Mouse (Mus musculus) NIH3T3 (cell line): ENCODE data around the gene Pex5.
"Not testable (repeated sequence)": the region's sequence is repeated elsewhere in the genome, so short reads cannot be mapped to it uniquely, and the experiment has no call there.

Experiments used
- DNase-seq: peaks from one replicate; pipeline ENCODE4 v3.0.0-alpha.2; 2012; ENCODE audit warnings: low read depth

Gene Pex5

GRCm38 (mm10) chr6:124426604-124427003 is 11.7 kb upstream of the Pex5 start:
- no peak for DNase-seq

- DNase-seq, result no peak
Observed at GRCm38 (mm10) chr6:124425523-124425922, 10.7 kb upstream of the Pex5 start.

GRCm38 (mm10) chr6:124425042-124425441 is 10.2 kb upstream of the Pex5 start:
- DNase-seq, result not testable (repeated sequence)

GRCm38 (mm10) chr6:124424068-124424498 is 9.2 kb upstream of the Pex5 start:
- no peak for DNase-seq

- DNase-seq, result no peak
Observed at GRCm38 (mm10) chr6:124418686-124419085, 3.8 kb upstream of the Pex5 start.

GRCm38 (mm10) chr6:124415347-124416088 is 651 bp upstream of the Pex5 start:
- DNase-seq, result peak; percentile 92

DNA sequence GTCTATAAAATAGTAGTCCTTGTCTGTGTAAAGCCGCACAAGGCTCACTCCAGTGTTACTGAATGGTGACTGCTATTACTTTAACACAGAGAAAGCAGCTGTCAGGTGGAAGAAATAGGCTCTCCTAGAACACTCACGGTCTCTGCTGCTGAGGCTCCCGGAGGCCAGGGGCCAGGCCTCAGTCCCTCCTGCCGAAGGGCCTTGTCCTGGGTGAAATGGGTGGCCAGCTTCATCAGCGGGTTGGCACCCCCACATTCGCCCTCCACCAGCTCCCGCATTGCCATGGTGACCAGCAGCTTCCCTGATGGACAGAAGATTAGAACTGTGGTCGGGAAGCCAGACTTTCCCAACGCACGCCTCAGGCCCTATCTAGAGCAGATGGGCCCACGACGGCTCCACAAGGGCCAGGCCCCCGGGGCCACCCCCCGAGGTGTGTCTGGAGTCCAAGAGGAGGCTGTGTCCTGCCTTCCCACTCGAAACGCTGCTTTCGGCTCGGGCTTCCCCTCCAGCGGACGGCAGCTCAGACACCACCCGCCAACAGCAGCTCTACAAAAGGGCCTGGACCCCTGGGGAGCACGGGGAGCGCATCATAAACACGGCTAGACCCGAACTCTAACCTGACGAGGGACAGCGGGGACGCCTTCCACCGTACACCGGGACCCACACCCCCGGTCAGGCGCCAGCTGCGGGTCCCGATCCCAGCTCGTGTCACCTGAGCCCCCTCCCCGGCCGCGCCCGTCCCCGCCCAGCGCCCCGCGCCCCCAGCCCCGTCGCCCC is 529 bp downstream of the Pex5 start:
- peak; percentile 68 for DNase-seq

DNA sequence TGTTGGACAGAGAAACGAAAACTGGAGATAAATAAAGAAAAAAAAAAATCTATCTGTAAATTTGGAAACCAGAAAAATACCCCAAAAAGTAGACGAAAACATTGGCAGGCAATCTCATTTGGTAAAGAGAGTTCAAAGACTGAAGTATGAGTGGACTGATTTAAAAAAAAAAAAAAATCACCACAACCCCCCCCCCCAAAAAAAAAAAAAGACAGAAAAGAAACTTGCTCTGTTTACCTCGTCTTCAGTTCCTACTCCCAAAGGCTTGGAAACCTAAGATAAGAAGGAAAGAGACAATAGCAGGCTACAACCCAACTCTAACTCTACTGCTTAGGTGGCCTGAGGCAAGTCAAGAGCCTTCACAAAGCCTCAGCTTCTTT is 1.1 kb downstream of the Pex5 start:
- DNase-seq, result no peak

DNA sequence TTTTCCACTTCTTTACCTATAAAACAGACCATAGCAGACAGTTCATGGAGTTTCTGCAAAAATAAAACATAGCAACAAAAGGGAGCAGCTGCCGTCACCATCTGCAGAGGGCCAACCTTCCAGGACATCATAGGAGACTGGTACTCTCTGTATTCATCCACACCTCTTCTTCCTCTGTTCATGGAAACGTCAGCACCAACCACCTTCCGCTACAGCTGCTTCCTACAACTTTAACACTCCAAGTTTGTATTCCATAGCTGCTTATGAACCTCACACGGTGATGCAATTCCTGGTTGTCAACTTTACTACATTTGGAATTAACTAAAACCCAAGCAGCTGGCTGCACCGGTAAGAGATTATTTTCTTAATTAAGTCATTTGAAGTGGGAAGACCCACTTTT is 6.5 kb downstream of the Pex5 start:
- no peak for DNase-seq

DNA sequence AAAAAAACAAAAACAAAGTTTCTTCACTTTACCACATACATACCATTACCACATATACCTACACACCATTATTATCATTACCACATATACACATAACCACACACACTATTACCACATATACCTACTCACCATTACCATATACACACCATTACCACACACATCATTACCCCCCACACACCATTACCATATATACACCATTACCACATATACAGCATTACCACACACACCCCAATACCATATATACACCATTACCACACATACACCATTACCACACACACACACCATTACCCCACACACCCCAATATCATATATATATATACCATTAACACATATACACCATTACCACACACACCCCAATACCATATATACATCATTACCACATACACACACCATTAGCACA is 7.7 kb downstream of the Pex5 start:
- no peak for DNase-seq

DNA sequence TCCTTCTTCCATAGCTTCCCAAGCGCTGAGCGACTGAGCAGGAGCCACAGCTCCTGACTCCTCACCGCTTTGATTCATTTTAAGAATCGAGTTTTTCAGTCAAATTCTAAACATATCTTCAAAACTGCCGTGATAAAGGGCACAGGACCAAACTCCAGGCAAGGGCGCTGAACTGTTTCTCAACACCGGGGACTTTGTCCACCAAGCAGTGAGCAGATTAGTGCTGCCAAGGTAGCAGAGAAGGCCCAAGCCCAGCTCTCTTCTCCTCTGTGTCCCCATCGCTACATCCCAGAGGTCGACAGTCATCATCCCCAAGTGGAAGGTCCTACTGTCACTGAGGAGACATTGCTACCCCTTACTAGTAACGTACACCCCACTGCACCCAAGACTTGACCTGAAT is 8.5 kb downstream of the Pex5 start:
- DNase-seq, result no peak

- no peak for DNase-seq
Observed at GRCm38 (mm10) chr6:124399738-124400137, 15.1 kb downstream of the Pex5 start.

DNA sequence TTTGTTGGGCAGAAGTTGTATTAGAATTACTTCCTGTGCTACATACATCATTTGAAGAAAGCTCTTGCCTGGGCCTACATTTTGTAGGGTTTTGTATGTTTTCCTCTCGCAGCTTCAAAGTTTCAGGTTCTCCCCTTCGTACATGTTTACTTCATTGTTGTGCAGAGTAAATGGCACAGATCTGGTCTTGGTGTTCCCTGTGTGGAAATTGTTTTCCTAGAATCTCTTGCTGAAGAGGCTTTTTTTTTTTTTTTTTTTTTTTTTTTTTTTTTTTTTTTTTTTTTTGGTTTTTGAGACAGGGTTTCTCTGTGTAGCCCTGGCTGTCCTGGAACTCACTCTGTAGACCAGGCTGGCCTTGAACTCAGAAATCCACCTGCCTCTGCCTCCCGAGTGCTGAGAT is 19.9 kb downstream of the Pex5 start:
- DNase-seq, result not testable (repeated sequence)

DNA sequence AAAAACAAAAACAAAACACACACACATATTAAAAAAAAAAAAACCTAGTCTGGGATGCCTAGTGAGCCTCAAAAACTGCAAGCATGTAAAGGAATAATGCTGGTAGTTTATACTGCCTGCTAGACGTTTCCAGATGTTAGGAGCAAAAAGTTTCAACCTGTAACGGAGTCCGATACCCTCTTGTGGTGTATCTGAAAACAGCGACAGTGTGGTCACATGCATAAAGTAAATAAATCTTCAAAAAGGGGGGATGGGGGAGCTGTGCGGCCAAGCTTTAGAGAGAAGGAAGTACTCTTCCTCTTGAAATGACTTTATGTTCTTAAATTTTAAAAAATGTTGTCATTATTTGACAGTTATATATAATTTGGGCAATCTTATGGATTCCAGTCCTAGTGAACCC is 34.7 kb downstream of the Pex5 start:
- DNase-seq, result peak; percentile 40

DNA sequence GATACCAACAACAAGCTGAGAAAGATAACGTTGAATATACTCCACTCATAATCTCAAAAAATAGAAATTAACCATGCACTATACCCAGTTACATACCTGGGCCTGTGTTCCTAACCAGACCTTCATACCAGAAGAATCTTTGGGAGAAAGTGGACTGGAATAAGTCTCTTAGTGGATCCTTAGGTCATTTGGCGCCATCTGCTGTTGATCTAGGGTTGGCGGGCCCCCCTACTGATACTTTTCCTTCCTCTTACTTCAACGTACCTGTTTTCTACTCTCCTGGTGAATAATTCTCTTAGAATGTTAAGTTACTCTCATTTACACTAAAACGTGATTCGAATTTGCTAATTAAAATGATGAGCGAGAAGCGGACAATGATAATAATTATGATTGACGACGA is 35.5 kb downstream of the Pex5 start:
- peak; percentile 80 for DNase-seq

DNA sequence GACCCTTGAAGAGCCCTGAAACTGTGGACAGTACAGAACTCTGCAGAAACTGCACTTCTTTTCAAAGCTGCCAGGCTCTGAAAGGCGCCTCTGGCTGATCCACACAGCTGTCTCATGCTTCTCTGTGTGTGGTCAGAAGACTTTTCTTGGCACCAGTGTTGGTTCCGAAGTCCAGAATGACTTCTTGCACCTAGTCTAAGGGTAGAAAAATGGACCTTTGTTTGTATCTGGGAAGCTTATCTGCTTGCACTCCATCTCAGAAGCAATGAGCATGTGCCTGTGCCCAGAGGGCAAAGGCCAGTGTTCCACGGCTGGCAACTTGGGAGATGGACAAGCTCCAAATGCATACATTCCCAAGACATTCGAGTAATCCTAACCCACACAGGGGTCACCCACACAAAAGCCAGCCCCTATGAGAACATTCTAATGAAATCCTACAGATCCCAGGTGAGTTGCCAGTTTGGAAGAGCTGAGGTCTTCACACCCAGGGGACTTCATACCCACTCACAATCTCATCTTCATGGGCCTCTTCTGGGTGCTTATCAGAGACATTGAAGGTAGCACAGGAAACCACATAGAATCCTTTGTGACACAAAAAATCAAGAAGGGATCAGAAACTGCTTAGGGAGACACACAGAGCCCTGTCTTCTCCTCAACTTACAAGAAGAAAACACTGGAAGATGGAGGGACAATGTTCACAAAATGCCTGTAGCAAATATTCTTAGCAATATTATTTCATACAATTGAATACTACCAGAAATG is 37.2 kb downstream of the Pex5 start:
- no peak for DNase-seq

GRCm38 (mm10) chr6:124376311-124376710 is 38.6 kb downstream of the Pex5 start:
- no peak for DNase-seq

DNA sequence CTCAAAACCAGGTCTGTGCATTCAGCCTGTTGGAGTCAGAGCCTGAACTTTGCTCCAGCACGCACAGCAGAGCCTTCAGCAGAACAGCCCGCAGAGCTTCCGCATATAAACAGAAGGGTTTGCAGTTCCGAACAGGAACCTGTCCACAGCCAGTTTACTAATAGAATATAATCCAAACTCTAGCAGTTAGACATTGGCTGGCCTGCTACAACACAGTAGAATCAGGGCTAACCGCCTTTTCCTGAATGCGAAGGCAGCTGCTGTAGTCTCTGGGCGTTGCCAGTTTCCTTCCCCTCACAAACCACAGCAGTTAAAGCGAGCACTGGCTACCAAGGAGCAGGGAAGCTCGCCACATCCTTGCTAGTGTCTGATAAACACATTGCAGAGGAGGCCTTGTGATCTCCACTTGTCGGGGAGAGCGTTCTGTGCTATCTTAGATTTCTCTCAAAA is 39.4 kb downstream of the Pex5 start:
- DNase-seq, result no peak

DNA sequence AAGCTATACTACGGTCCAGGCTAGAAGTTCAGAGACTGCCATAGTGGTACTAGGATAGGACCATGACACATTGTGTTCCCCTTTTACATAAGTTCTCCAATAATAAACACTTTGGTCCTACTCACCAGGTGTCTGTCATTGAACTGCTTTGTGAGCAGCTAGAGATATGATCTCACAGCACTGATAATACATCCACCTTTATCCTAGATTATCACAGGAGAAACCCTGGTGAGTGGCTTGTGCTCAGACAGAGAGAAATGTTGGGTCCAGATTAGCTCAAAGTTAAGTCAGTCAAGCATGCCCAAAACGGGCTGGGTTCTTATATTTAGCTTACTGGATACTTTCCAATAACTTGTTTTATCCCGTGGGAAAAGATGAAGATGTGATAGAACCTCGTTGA is 40.2 kb downstream of the Pex5 start:
- DNase-seq, result no peak

DNA sequence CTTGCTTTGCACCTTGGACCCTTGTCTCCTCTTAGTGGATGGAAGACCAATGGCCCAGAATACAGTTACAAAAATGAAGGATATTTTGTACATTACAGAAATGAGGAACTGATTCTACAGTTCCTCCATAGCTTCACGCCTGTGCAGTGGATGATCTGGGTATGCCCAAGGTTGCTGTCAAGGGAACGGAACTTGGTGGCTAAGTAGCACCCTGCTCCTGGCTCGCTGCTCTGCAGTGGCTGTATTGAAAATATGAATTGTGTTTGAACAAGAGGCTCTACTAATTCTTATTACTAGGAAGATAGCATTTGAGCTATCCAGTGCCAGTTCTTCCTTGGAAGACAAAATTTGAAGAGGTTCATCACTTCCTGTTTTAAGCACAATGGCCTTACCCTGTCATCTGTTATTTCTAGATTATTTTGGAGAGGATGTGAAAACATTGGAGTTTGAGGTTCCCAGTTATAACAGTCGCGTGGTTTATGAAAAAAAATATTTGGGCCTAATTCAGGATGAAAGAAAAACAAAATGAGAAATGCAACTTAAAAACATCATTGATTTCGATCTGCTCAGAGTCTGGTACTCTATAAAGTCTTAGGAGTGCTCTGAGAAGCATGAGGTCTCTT is 41.2 kb downstream of the Pex5 start:
- no peak for DNase-seq

DNA sequence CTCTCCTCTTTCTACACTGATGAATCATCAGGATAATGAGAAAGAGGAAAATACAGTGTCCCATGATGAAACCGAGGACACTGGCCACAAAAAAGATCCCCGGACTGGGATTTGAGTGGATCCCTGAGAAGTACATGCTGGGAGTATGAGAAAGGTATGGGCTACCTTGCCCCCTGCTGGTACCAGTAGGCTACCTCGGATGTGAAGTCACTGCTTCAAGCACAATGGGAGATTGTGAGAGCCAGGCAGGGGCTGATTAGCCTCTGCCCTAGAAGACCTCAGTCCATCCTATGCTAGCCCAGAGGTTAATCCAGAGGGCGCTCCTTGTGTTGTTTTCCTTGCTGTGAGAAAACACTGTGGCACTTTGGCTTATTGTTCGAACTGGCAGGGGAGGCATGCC is 50.5 kb downstream of the Pex5 start:
- no peak for DNase-seq

- peak; percentile 29 for DNase-seq
Observed at GRCm38 (mm10) chr6:124360549-124360948, 54.3 kb downstream of the Pex5 start.
